Mouse (Mus musculus) common myeloid progenitor, adult 5-6 weeks (primary cell): ENCODE measurements around the gene Clip2. TPM values are rescaled to one million over a fixed set of nuclear protein-coding genes. Genes with fewer than 3 reads are reported as not detected.
A peak's percentile ranks its signal among the peaks of the same experiment; 100 is the strongest.

Experiments used
- ATAC-seq: replicated peaks from 2 replicates; pipeline ENCODE4 v1.8.0; 2016; ENCODE audit warnings: low read depth, mild to moderate bottlenecking, moderate TSS enrichment, inconsistent platforms; ENCODE audit not compliant: poor library complexity, severe bottlenecking
- total RNA-seq: library from RNA; stranded (forward); fragments of 200-1000, 187-1606 nt; gene quantifications from 2 replicates; pipeline ENCODE4 v1.2.3, GENCODE M21; 2017

The Clip2 gene
- total RNA-seq, 1 experiment from 2014 or later = 13.3 TPM

- ATAC-seq = no peak
These were observed 21.4 kb downstream of the Clip2 start for GRCm38 (mm10) chr5:134530830-134531229.

GRCm38 (mm10) chr5:134528488-134528887 is 23.7 kb downstream of the Clip2 start:
- no peak for ATAC-seq

DNA sequence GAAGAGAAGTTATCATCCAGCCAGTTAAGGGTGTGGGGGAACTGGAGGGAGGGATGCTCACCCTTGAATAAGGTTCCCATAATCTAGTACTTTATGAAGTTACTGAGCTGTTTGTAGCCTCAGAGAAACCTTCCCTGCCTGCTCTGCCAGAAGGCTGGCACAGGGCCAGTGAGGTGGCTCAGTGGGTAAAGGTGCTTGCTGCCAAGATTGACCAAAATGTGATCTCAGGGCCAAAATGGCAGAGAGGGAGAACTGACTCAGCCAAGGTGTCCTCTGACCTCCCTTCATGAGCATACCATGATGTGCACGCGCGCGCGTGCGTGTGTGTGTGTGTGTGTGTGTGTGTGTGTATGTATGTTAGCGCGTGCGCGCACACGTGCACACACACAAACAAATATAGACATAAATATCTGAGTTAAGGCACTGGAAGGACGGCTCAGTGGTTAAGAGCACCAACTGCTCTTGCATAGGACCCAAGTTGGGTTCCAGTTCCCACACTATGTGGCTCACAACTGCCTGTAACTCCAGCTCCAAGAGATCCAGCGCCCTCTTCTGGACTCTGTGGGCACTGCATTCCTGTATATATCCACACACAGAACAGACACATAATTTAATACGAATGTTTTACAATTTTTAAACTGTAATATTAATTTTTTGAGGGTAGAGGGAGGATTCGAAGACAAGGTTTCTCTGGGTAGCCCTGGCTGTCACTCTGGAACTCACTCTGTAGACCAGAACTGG is 26.1 kb downstream of the Clip2 start:
- ATAC-seq = no peak

GRCm38 (mm10) chr5:134523728-134524127 is 28.5 kb downstream of the Clip2 start:
- ATAC-seq = no peak

GRCm38 (mm10) chr5:134522524-134522923 is 29.7 kb downstream of the Clip2 start:
- ATAC-seq = no peak

- peak; percentile 96 for ATAC-seq
These were observed 30.4 kb downstream of the Clip2 start for GRCm38 (mm10) chr5:134521806-134522205.

GRCm38 (mm10) chr5:134521131-134521530 is 31.1 kb downstream of the Clip2 start:
- no peak for ATAC-seq

GRCm38 (mm10) chr5:134520120-134520519 is 32.1 kb downstream of the Clip2 start:
- no peak for ATAC-seq

DNA sequence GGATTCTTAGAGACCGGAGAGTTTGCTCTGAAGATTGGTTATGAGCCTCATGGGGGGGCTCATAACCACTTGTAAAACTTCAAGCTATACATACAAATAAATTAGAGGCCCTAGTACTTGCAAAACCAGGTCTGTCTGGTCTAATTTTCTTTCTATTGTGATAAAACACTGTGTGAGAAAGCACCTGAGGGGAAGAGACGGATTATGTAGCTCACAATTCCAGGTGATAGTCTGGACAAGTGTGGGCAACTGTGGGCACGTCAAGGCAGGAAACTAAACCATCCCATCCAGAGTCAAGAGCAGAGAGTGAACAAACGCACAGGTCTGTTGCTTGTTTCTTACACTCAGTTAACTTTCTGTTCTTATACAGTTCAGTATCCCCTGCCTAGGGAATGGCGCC is 32.8 kb downstream of the Clip2 start:
- ATAC-seq = no peak

GRCm38 (mm10) chr5:134512086-134512485 is 40.1 kb downstream of the Clip2 start:
- ATAC-seq = no peak

DNA sequence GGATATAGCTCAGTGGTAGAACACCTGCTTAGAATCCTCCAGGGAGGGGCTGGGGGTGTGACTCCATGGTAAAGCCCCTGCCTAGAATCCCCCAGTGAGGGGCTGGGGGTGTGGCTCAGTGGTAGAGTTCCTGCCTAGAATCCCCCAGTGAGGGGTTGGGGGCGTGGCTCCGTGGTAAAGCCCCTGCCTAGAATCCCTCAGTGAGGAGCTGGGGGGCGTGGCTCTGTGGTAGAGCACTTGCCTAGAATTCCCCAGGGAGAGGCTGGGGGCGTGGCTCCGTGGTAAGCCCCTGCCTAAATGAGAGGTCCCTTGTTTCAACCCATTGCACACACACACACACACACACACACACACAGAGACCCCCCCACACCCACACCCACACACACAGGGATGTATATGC is 42.0 kb downstream of the Clip2 start:
- no peak for ATAC-seq

DNA sequence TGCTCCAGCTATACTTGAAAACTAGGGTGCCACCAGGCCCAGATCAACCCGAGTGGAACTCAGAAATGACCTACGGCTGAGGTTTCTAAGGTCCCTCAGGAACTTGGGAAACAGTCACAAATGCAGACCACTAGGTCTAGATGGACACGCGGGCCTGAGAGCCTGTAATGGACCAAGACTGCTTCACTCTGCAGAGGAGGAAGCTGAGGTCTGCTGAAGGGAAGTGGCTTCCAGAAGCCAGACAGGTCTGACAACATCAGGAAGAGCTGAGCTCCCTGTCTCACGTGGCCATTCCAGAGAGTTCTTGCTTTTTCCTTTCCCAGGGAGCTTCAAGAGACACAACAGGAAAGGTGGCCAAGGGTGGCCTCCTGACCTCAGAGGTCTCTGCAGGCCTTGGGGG is 43.3 kb downstream of the Clip2 start:
- 0 out of 2 replicates have a peak, but pooled peaks have one; percentile 24 for ATAC-seq

GRCm38 (mm10) chr5:134507859-134508399 is 44.3 kb downstream of the Clip2 start:
- ATAC-seq = no peak

GRCm38 (mm10) chr5:134507307-134507706 is 44.9 kb downstream of the Clip2 start:
- peak; percentile 99 for ATAC-seq

DNA sequence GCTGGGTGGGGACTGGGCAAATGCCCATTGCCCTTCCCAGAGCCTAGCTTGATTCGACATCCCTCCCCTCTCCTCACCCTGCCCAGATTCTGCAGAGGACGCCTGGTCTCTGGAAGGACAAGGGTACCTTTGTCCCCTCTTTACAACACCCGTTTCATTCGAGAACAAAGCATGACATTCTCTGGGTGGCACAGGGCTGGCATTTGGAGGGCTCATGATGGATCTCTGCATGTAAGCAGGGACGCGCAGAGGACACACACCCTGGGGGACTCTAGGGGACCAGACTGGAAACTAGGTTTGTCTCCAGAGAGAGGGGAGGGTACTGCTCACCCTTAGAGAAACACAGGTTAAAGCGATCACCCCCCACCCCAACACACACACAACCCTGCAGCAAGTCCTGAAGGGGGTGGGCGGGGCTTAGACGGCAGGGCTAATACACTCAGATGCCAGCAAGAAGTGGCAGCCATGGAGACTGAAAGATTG is 46.4 kb downstream of the Clip2 start:
- no peak for ATAC-seq

DNA sequence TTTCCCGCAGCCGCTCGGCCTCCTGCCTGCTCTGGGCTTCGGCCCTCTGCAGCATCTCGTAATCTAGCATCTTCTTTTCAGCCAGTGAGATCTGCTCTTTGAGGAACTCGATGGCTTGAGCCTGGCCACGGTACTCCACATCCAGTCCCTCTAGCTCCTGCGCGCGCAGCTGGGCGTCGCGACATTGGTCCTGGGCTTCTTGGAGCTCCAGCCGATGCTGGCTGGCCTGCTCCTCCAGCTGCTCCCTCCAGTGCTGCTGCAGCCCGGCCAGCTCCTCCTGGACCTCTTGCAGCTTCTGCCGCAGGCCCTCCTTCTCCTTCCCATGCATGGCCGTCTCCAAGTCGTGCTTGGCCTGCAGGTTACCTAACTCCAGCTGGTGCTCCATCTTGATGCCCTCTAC is 49.6 kb downstream of the Clip2 start:
- no peak for ATAC-seq

DNA sequence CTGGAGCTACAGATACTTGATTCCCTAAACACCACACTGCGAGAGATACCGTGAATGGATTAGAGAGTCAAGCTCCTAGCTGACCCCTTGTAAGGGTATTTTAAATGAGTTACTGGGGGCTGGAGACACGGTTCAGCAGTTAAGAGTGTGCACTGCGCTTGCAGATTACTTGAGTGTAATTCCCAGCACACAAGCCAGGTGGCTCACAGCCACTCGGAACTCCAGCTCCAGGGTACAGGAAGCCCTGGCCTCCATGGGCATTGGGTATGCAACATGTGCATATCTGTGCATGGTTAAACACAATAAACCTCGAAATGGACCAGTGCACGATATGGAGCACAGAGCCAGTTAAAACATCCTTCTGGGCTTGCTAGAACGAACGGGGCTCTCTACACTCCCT is 50.8 kb downstream of the Clip2 start:
- ATAC-seq = 0 out of 2 replicates have a peak, but pooled peaks have one; percentile 27

DNA sequence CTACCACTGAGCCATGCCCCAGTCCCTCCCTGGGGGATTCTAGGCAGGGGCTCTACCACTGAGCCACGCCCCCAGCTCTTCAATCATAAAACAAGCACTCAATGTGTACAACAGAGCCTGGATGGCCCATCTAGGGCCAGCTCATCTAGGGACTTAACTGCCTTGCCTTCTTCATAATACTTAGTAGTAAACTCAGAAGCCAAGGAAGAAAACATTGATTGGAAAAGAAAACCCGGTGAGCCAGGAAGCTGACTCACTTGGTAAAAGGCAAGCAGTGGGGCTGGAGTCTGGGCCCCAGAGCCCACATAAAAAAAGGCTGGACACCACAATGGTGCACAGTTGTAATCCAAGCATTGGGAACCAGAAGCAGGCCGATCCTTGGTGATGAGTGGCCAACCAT is 51.6 kb downstream of the Clip2 start:
- ATAC-seq = no peak

- peak; percentile 72; the same call in 1 of the 2 replicates for ATAC-seq
These were observed 52.2 kb downstream of the Clip2 start for GRCm38 (mm10) chr5:134500062-134500461.

- no peak for ATAC-seq
These were observed 55.2 kb downstream of the Clip2 start for GRCm38 (mm10) chr5:134497026-134497425.

GRCm38 (mm10) chr5:134495796-134496195 is 56.4 kb downstream of the Clip2 start:
- no peak for ATAC-seq

- peak; percentile 59 for ATAC-seq
These were observed 58.1 kb downstream of the Clip2 start for GRCm38 (mm10) chr5:134494142-134494541.
